Mouse (Mus musculus) liver, adult 2 months (tissue): ENCODE results near the gene Dclk1. TPM values are rescaled to one million over a fixed set of nuclear protein-coding genes. Genes with fewer than 3 reads are reported as not detected.

ENCODE experiments used
- DNase-seq: peaks from one replicate; pipeline ENCODE4 v3.0.0-alpha.2; 2011; ENCODE audit warnings: low read depth, low spot score; ENCODE audit errors: extremely low read depth
- H3K27ac ChIP-seq: fragments of 200-500 bp; replicated peaks from 2 replicates; pipeline ENCODE4 v1.5.1; 2012; ENCODE audit warnings: low read depth, mild to moderate bottlenecking, control low read depth, inconsistent platforms, low read length; ENCODE audit not compliant: insufficient read depth
- H3K27me3 ChIP-seq: fragments of 200-500 bp; 2 replicates; pipeline ENCODE4 v1.6.1; 2012; ENCODE audit warnings: mild to moderate bottlenecking, moderate library complexity, low read length, inconsistent platforms; ENCODE audit not compliant: control insufficient read depth, insufficient read depth
- H3K36me3 ChIP-seq: fragments of 200-500 bp; 2 replicates; pipeline ENCODE4 v1.6.1; 2012; ENCODE audit warnings: low read length, inconsistent platforms; ENCODE audit not compliant: control insufficient read depth, insufficient read depth
- H3K4me1 ChIP-seq: fragments of 200-500 bp; 2 replicates; pipeline ENCODE4 v1.6.1; 2011; ENCODE audit warnings: low read length; ENCODE audit not compliant: control insufficient read depth, insufficient read depth
- H3K4me3 ChIP-seq: fragments of 200-500 bp; 2 replicates; pipeline ENCODE4 v1.5.1; 2011; ENCODE audit warnings: low read depth, mild to moderate bottlenecking, control low read depth, low read length, moderate library complexity; ENCODE audit not compliant: insufficient read depth
- H3K79me2 ChIP-seq: fragments of 200-500 bp; 2 replicates; pipeline ENCODE4 v1.6.1; 2012; ENCODE audit warnings: inconsistent platforms, mild to moderate bottlenecking, low read length, moderate library complexity; ENCODE audit not compliant: control insufficient read depth, insufficient read depth
- H3K9ac ChIP-seq: fragments of 200-500 bp; 2 replicates; pipeline ENCODE4 v1.6.1; 2012; ENCODE audit warnings: low read depth, mild to moderate bottlenecking, control low read depth, inconsistent platforms, low read length
- CTCF ChIP-seq: fragments of 200-500 bp; IDR thresholded peaks from 2 replicates; pipeline ENCODE4 v1.5.1; 2011; ENCODE audit warnings: low read depth, low read length, control low read depth
- POLR2A ChIP-seq: fragments of 200-500 bp; IDR thresholded peaks from 2 replicates; pipeline ENCODE4 v1.6.1; 2011; ENCODE audit warnings: low read length, control low read depth; ENCODE audit not compliant: insufficient read depth; ENCODE audit errors: extremely low read depth
- WGBS: fragments of 180-500 bp; shearing (Covaris S2); methylation state at CpG from one replicate; pipeline ENCODE4 v1.1.7; 2018; 5-methylcytosine and 5-hydroxymethylcytosine counted together
- polyA plus RNA-seq: library from polyadenylated mRNA; depleted of rRNA; stranded (reverse); fragments of >200 nt; gene quantifications from 2 replicates; pipeline ENCODE4 v1.2.3, GENCODE M21; 2012
- total RNA-seq: library from RNA; depleted of rRNA; stranded (reverse); fragments of >200 nt; gene quantifications from 2 replicates; pipeline ENCODE4 v1.2.3, GENCODE M21; 2014

Dclk1 gene
- total and polyA plus RNA-seq, 2 experiments, result 0.46 TPM; not detected in 1

DNA sequence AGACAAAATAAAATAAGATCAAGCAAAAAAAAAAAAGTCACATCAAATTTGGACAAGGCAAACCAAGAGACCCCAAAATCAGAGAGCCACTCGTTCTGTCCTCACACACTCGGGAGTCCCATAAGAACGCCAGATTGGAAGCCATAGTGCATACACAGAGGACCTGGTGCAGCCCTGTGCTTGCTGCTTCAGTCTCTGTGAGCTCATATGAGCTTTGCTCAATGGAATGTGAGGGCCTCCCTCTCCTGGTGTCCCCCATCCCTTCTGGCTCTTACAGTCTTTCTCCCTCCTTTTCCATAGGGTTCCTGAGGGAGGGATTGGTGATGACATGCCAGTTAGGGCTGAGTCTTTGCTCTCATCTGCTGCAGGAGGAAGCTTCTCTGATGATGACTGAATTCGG lies 27.6 kb downstream of the Dclk1 start:
- H3K79me2 ChIP-seq, result no peaks in the 10 kb centered on the region
- TF ChIP-seq CTCF, result no peak
- TF ChIP-seq POLR2A, result no peak
- DNase-seq, result no peak
- no peaks in the 10 kb centered on the region for H3K27me3 ChIP-seq
- H3K27ac ChIP-seq, result no peak overlapping the region
- no peak overlapping the region for H3K4me3 ChIP-seq
- no peaks in the 10 kb centered on the region for H3K36me3 ChIP-seq
- H3K9ac ChIP-seq, result no peak overlapping the region
- 78% methylated on average over 4 of the region's 4 CpGs for WGBS
- no peaks in the 10 kb centered on the region for H3K4me1 ChIP-seq

DNA sequence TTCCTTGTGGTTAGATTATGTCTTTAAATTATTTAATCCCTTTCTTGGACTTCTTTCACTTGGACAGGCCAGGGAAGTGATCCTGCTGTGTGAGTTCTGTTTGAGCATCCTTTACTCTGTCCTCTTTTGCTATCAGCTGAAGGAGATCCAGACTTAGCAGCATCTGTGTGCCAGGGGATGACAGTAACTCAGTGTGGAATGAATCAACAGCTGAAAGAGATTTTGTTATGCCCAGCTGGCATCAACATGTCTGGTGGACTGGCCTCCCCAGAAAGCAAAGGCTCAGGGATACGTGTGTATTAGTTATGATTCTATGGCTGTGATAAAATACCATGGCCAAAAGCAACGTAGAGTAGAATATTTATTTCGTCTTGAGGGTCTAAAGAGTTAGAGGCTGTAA lies 28.2 kb downstream of the Dclk1 start:
- Histone ChIP-seq H3K27ac (no peak overlapping the region), H3K79me2 (no peaks in the 10 kb centered on the region), H3K9ac (no peak overlapping the region), H3K4me3 (no peak overlapping the region), H3K27me3 (no peaks in the 10 kb centered on the region), H3K36me3 (no peaks in the 10 kb centered on the region), H3K4me1 (no peaks in the 10 kb centered on the region)
- DNase-seq, result no peak
- TF ChIP-seq CTCF, result no peak
- no peak for TF ChIP-seq POLR2A
- 80% methylated on average over 3 of the region's 3 CpGs for WGBS

DNA sequence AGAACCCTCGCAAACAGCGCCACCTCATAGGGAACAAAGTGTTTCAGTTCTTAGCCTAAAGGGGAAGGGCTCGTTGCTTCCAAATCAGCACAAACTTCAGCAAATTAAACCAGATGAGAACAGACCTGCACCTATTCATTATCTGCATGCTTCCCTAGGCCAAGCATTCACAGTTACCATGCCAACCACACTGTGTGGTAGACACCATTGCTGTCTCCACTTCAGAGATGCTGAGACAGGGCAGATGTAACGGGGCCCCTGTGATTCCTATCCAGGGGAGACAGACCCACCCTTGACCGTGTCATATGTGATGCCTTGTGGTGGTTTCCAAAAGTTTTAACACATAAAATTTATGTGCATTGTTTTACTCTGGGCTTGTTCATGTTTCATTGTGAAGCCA lies 28.8 kb downstream of the Dclk1 start:
- WGBS, result 85% methylated on average over 5 of the region's 5 CpGs
- H3K4me3 ChIP-seq, result no peak overlapping the region
- no peak overlapping the region for H3K27ac ChIP-seq
- DNase-seq, result no peak
- no peaks in the 10 kb centered on the region for H3K27me3 ChIP-seq
- H3K9ac ChIP-seq, result no peak overlapping the region
- no peaks in the 10 kb centered on the region for H3K4me1 ChIP-seq
- no peaks in the 10 kb centered on the region for H3K79me2 ChIP-seq
- no peak for TF ChIP-seq POLR2A
- TF ChIP-seq CTCF, result no peak
- no peaks in the 10 kb centered on the region for H3K36me3 ChIP-seq

GRCm38 (mm10) chr3:55272536-55272935 lies 30.4 kb downstream of the Dclk1 start:
- H3K4me3 ChIP-seq, result no peak overlapping the region
- H3K79me2 ChIP-seq, result no peaks in the 10 kb centered on the region
- H3K9ac ChIP-seq, result no peak overlapping the region
- no peaks in the 10 kb centered on the region for H3K36me3 ChIP-seq
- H3K27ac ChIP-seq, result no peak overlapping the region
- no peaks in the 10 kb centered on the region for H3K27me3 ChIP-seq
- no peak for DNase-seq
- WGBS, result 80% methylated on average over 6 of the region's 6 CpGs
- TF ChIP-seq CTCF (no peak), POLR2A (no peak)
- no peaks in the 10 kb centered on the region for H3K4me1 ChIP-seq

- no peaks in the 10 kb centered on the region for H3K27me3 ChIP-seq
- no peaks in the 10 kb centered on the region for H3K36me3 ChIP-seq
- DNase-seq, result no peak
- H3K4me3 ChIP-seq, result no peak overlapping the region
- TF ChIP-seq POLR2A (no peak), CTCF (no peak)
- no peaks in the 10 kb centered on the region for H3K79me2 ChIP-seq
- no peak overlapping the region for H3K9ac ChIP-seq
- no peak overlapping the region for H3K27ac ChIP-seq
- H3K4me1 ChIP-seq, result no peaks in the 10 kb centered on the region
- 92% methylated on average over 3 of the region's 3 CpGs for WGBS
These were observed 34.3 kb downstream of the Dclk1 start for GRCm38 (mm10) chr3:55276446-55276845.

GRCm38 (mm10) chr3:55276851-55277250 lies 34.7 kb downstream of the Dclk1 start:
- no peak overlapping the region for H3K4me3 ChIP-seq
- WGBS, result 92% methylated on average over 1 of the region's 1 CpGs

More at GRCm38 (mm10) chr3:55276851-55277250, 34.7 kb downstream of the Dclk1 start:
- no peak overlapping the region for H3K27ac ChIP-seq
- H3K79me2 ChIP-seq, result no peaks in the 10 kb centered on the region
- H3K4me1 ChIP-seq, result no peaks in the 10 kb centered on the region
- no peaks in the 10 kb centered on the region for H3K36me3 ChIP-seq
- no peak overlapping the region for H3K9ac ChIP-seq
- no peak for DNase-seq
- TF ChIP-seq POLR2A (no peak), CTCF (no peak)
- no peaks in the 10 kb centered on the region for H3K27me3 ChIP-seq
